Mouse (Mus musculus) liver, embryonic 14.5 days (tissue): Measurements from ENCODE around the gene Slc17a5. TPM values are rescaled to one million over a fixed set of nuclear protein-coding genes. Genes with fewer than 3 reads are reported as not detected.

ENCODE experiments used
- ATAC-seq: fragments of 200-750 bp; cut with Nextera tagmentation; 2 replicates; pipeline ENCODE4 v1.8.0; 2017; ENCODE audit warnings: moderate number of reproducible peaks, mild to moderate bottlenecking, moderate library complexity; ENCODE audit not compliant: insufficient read depth
- DNase-seq, 3 experiments: peaks; one replicate each; pipeline ENCODE4 v3.0.0-alpha.2; 2012 to 2013; ENCODE audit warnings: low read depth in 3 of 3, low spot score in 3 of 3
- H3K27ac ChIP-seq: fragments of 300-500 bp; sonication (generic); 2 replicates; pipeline ENCODE4 v1.5.1; 2014; ENCODE audit warnings: moderate library complexity, mild to moderate bottlenecking, control low read depth, inconsistent platforms
- H3K27me3 ChIP-seq: fragments of 300-500 bp; sonication (generic); 2 replicates; pipeline ENCODE4 v1.6.1; 2014; ENCODE audit warnings: mild to moderate bottlenecking, low read length, moderate library complexity; ENCODE audit not compliant: control insufficient read depth, insufficient read depth
- H3K36me3 ChIP-seq: fragments of 300-500 bp; sonication (generic); replicated peaks from 2 replicates; pipeline ENCODE4 v1.6.1; 2014; ENCODE audit warnings: low read depth; ENCODE audit not compliant: control insufficient read depth, insufficient read depth
- H3K4me1 ChIP-seq, 2 experiments: fragments of 200-500 bp in 1 of 2; fragments of 300-500 bp in 1 of 2; sonication (generic) in 1 of 2; replicated peaks; 2 replicates each; pipeline ENCODE4 v1.6.1; 2012 to 2014; ENCODE audit warnings: antibody characterized with exemption in 1 of 2, inconsistent platforms in 1 of 2, low read length in 1 of 2; ENCODE audit not compliant: control insufficient read depth in 2 of 2, insufficient read depth in 2 of 2
- H3K4me2 ChIP-seq: fragments of 300-500 bp; sonication (generic); 2 replicates; pipeline ENCODE4 v1.6.1; 2014; ENCODE audit warnings: low read depth, mild to moderate bottlenecking, control low read depth, moderate library complexity
- H3K4me3 ChIP-seq, 2 experiments: fragments of 200-500 bp in 1 of 2; fragments of 300-500 bp in 1 of 2; sonication (generic) in 1 of 2; 2 replicates each; pipeline ENCODE4 v1.5.1; 2012 to 2014; ENCODE audit warnings: low read depth in 2 of 2, low read length in 2 of 2, mild to moderate bottlenecking in 2 of 2, control low read depth in 1 of 2, inconsistent platforms in 1 of 2, moderate library complexity in 1 of 2; ENCODE audit not compliant: insufficient read depth in 1 of 2
- H3K9ac ChIP-seq: fragments of 300-500 bp; sonication (generic); replicated peaks from 2 replicates; pipeline ENCODE4 v1.6.1; 2014; ENCODE audit warnings: mild to moderate bottlenecking, control low read depth, moderate library complexity
- H3K9me3 ChIP-seq: fragments of 300-500 bp; sonication (generic); 2 replicates; pipeline ENCODE4 v1.6.1; 2016; ENCODE audit warnings: low read length, mixed read lengths; ENCODE audit not compliant: control insufficient read depth
- CTCF ChIP-seq: IDR thresholded peaks from 2 replicates; pipeline ENCODE4 v1.5.1; 2016; ENCODE audit warnings: antibody characterized with exemption, low read depth, control low read depth
- EP300 ChIP-seq: IDR thresholded peaks from 2 replicates; pipeline ENCODE4 v1.6.1; 2016; ENCODE audit warnings: antibody characterized with exemption, low read depth
- WGBS: fragments of 180-500 bp; shearing (Covaris S2); extraction: QIAGEN DNeasy Blood & Tissue Kit; methylation state at CpG from one replicate; pipeline ENCODE4 v1.1.7; 2014; ENCODE audit not compliant: insufficient replicate concordance; 5-methylcytosine and 5-hydroxymethylcytosine counted together
- polyA plus RNA-seq, 2 experiments: library from polyadenylated mRNA; depleted of rRNA in 1 of 2; stranded (reverse) in 1 of 2; unstranded in 1 of 2; fragments of >200 nt; fragmentation: Nextera tagmentation in 1 of 2; extraction: Ambion mirVana in 1 of 2; gene quantifications; 2 replicates each; pipeline versions ENCODE4 v1.2.1 to v1.2.3; 2012 to 2014

The Slc17a5 gene
- polyA plus RNA-seq, 2 experiments: 2.4 to 3.8 TPM

DNA sequence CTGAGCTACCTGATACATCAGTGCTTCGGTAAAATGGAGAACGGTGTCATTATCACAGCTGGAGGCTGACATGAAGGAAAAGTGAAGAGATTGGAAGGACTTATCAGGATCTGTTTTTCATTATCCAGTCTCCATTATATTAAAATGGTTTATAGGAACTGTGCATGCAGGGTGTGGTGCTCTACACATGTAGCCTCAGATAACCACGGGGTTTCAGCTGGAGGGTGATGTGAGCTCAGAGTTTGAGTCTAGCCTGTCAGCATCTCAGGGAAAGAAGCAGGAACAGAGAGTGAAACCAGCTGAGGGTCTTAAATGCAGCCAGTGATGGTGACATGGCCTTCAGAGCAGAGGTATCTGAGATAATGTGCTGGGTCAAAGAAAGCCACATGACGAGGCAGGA is 28.4 kb downstream of the Slc17a5 start:
- peak; percentile 31; the same call in 1 of the 2 replicates for ATAC-seq
- peak in 1 of 3 experiments; percentile 12 for DNase-seq
- Histone ChIP-seq H3K4me2 (no peak overlapping the region), H3K4me3 (no peak overlapping the region), H3K27ac (no peak overlapping the region), H3K4me1 (peaks cover 6 to 12% of the 10 kb centered on the region in 2 experiments; a peak in 2 of 4 replicates), H3K9me3 (no peaks in the 10 kb centered on the region), H3K36me3 (no peaks in the 10 kb centered on the region), H3K9ac (no peak overlapping the region), H3K27me3 (no peaks in the 10 kb centered on the region)
- TF ChIP-seq CTCF (no peak), EP300 (no peak)
- 32% methylated on average over 4 of the region's 4 CpGs for WGBS

DNA sequence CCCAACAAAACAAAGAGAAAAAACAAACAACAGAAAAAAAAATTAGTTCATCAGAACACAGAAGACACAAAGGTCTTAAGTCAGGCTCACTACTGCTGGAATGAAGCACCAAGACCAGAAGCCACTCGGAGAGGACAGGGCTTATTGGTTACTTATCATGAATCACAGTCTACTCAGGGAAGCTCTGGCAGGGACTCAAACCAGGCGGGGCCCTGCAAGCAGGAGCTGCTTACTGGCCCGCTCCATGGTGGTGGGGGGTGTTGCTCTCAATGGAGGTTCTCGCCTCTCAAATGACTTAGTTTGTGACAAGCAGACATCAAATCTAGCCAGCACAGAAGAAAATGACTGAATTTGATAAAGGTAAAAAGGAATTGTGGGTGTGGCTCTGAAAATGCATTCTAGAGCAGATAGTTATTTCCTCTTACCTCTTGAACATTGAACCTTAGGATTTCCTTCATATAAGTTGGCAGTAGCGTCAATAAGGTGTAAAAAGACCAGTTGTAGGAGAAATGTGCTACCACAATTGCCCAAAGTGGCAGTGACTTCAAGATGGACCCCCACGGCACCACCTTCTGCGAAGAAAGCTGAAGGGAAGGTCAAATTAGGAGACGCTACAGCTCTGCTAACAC is 29.1 kb downstream of the Slc17a5 start:
- Histone ChIP-seq H3K9ac (no peak overlapping the region), H3K4me1 (peaks cover 6 to 12% of the 10 kb centered on the region in 2 experiments; a peak in 2 of 4 replicates), H3K4me2 (no peak overlapping the region), H3K9me3 (no peaks in the 10 kb centered on the region), H3K27me3 (no peaks in the 10 kb centered on the region), H3K27ac (no peak overlapping the region), H3K36me3 (no peaks in the 10 kb centered on the region), H3K4me3 (no peak overlapping the region)
- 50% methylated on average over 8 of the region's 8 CpGs for WGBS
- ATAC-seq (peak; percentile 48; the same call in 1 of the 2 replicates), DNase-seq (peak in 1 of 3 experiments; percentile 24)
- no peak for TF ChIP-seq EP300
- TF ChIP-seq CTCF: no peak

DNA sequence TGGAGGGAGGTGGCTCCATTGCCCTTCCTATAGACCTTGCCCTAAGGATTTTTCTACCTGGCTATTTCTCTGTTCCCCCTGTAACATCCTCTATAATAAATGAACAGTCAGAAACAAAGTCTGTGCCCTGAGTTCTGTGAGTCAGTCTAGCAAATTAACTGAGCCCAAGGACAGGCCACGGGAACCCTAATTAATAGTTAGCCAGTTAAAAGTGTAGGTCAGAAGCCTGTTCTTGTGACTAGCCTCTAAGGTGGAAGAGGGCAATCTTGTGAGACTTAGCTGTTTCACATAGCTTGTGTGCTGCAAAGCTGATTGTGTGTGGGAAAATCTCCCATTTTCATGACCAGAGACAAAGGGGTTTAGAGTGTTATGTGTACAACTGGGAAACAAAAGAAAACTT is 30.8 kb downstream of the Slc17a5 start:
- ATAC-seq (no peak), DNase-seq (no peak)
- Histone ChIP-seq H3K27ac (no peak overlapping the region), H3K36me3 (no peaks in the 10 kb centered on the region), H3K27me3 (no peaks in the 10 kb centered on the region), H3K4me2 (no peak overlapping the region), H3K4me3 (no peak overlapping the region), H3K9ac (no peak overlapping the region), H3K9me3 (no peaks in the 10 kb centered on the region), H3K4me1 (peaks cover 6 to 12% of the 10 kb centered on the region in 2 experiments; a peak in 2 of 4 replicates)
- 81% methylated on average over 1 of the region's 1 CpGs for WGBS
- TF ChIP-seq CTCF: no peak
- no peak for TF ChIP-seq EP300

DNA sequence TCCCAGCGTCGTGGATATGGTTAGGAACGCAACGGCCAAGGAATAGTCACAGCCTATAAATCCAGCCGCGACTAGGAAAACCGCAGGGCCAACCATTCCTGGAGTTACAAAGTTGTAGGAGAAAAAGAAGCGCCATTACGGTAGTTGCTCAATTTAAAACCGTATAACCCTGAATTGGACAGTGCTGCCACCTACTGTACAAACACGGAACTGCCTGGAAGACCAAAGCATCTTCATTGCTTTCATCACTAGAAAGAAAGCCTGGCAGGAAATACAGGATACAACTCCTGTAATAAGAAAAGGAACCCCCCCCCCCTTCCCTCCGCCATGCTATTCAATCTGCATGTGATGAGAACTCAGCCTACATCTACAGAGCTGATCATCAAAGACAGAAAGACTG is 34.9 kb downstream of the Slc17a5 start:
- Histone ChIP-seq H3K27me3 (no peaks in the 10 kb centered on the region), H3K9me3 (no peaks in the 10 kb centered on the region), H3K4me3 (no peak overlapping the region), H3K9ac (no peak overlapping the region), H3K36me3 (no peaks in the 10 kb centered on the region), H3K4me2 (no peak overlapping the region), H3K27ac (no peak overlapping the region), H3K4me1 (no peaks in the 10 kb centered on the region; a peak in 1 of 4 replicates)
- ATAC-seq (no peak), DNase-seq (peak in 2 of 3 experiments; percentile 39 to 42)
- peak; percentile 86 for TF ChIP-seq CTCF
- no peak for TF ChIP-seq EP300
- WGBS: 29% methylated on average over 12 of the region's 12 CpGs

DNA sequence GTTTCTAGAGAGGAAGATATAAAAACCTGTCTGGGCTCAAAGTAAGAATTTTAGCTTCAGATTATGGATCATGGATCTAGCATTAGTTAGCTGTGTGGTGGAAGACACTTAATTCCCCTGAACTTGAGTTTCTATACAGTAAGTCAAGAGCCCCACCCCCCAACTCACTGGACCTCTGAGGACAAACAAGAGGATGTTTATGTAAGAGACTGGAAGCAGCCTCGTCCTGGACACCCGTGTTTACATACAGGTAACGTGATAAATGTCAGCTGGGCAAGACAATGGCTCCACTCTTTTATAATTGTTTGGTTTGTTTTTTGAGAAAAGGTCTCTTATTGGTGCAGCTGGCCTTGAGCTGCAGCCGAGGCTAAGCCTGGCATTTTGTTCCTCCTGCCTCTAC is 36.1 kb downstream of the Slc17a5 start:
- H3K27ac ChIP-seq: no peak overlapping the region
- H3K4me1 ChIP-seq: no peaks in the 10 kb centered on the region
- no peak overlapping the region for H3K4me3 ChIP-seq
- H3K9me3 ChIP-seq: no peaks in the 10 kb centered on the region
- WGBS: 45% methylated on average over 4 of the region's 4 CpGs
- DNase-seq (no peak), ATAC-seq (no peak)
- H3K9ac ChIP-seq: no peak overlapping the region
- no peaks in the 10 kb centered on the region for H3K27me3 ChIP-seq
- no peaks in the 10 kb centered on the region for H3K36me3 ChIP-seq
- no peak overlapping the region for H3K4me2 ChIP-seq
- TF ChIP-seq EP300: no peak
- no peak for TF ChIP-seq CTCF
